Mouse (Mus musculus) bone marrow macrophage, adult 2 months (primary cell): ENCODE measurements at regions not wholly inside any gene's neighbourhood (a gene's known extent, or its start where the extent isn't known, plus 50 kb on each side); places are given as distances from the start of the nearest gene placed in this dataset.

Experiments used
- H3K27ac ChIP-seq: 2 replicates; pipeline ENCODE4 v1.5.1; 2012; ENCODE audit warnings: low read depth, low read length; ENCODE audit not compliant: insufficient read depth
- H3K4me1 ChIP-seq: 2 replicates; pipeline ENCODE4 v1.6.1; 2012; ENCODE audit warnings: low read length; ENCODE audit not compliant: control insufficient read depth, insufficient read depth
- H3K4me3 ChIP-seq: 2 replicates; pipeline ENCODE4 v1.5.1; 2012; ENCODE audit warnings: mild to moderate bottlenecking, low read length, moderate library complexity; ENCODE audit not compliant: insufficient read depth
- CTCF ChIP-seq: IDR thresholded peaks from 2 replicates; pipeline ENCODE4 v1.5.1; 2012; ENCODE audit warnings: low read depth, mild to moderate bottlenecking, low read length, moderate library complexity
- POLR2A ChIP-seq: IDR thresholded peaks from 2 replicates; pipeline ENCODE4 v1.6.1; 2012; ENCODE audit warnings: mild to moderate bottlenecking, low read depth, low read length, borderline replicate concordance

DNA sequence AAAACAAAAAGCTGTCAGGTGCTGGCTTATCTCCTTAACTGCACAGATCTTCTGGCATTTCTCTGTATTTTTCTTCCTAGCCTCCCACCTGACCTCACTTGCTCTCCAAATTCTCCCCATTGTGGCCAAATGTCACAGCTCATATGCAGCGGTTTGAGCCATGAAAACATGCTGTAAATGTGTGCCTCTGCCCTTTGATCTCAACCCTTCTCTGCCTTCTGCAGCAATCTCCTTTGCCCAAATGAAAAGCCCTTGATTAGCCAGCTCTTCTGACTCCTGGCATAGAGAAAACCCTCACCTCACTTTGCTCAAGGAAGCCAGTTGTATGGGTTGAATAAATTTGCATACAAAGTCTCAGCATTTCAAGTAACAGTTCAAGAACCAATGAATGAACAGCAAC is 546.1 kb upstream of the Mgmt start:
- no peak for TF ChIP-seq POLR2A
- TF ChIP-seq CTCF: no peak
- Histone ChIP-seq H3K4me3 (no peak overlapping the region), H3K27ac (no peak overlapping the region), H3K4me1 (no peaks in the 10 kb centered on the region)

DNA sequence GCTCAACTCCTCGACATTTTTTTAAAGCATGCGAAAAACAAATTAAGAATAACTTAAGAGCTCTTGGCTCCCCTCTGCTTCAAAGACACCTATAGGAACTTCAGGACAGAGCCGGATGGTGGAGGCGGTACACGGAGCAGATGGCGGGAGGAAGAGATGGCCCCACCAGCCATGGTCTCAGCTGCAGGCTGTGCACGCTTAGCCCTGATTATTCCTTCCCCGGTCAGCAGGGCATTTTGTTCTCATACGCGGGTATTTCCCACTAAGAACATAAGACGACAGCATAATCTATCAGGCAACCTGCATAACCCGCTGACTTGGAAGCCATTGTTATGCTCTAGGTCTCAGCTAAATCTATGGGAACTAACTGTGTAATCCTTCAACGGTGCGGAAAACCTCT is 544.8 kb upstream of the Mgmt start:
- Histone ChIP-seq H3K4me1 (no peaks in the 10 kb centered on the region), H3K4me3 (no peak overlapping the region), H3K27ac (no peak overlapping the region)
- TF ChIP-seq CTCF: no peak
- TF ChIP-seq POLR2A: no peak

DNA sequence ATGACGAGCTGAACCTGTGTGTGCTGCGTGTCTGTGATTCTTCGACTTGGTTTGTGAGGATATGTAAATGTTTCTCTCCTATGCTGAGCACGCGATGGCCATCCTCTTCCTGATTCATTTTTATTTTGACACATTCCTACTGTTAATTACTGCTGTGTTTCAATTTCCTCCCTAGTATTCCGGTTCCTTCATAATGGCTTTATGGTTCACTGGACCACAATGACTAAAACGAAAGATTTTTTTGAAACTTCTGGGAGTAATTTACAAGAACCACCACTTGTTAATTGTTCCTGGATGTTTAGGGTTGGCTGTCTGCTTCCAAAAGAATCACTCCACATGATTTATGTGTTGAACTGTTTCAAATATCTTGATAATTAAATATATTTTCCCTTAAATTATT is 537.4 kb upstream of the Mgmt start:
- no peaks in the 10 kb centered on the region for H3K4me1 ChIP-seq
- TF ChIP-seq CTCF (no peak), POLR2A (no peak)
- no peak overlapping the region for H3K27ac ChIP-seq
- H3K4me3 ChIP-seq: no peak overlapping the region

DNA sequence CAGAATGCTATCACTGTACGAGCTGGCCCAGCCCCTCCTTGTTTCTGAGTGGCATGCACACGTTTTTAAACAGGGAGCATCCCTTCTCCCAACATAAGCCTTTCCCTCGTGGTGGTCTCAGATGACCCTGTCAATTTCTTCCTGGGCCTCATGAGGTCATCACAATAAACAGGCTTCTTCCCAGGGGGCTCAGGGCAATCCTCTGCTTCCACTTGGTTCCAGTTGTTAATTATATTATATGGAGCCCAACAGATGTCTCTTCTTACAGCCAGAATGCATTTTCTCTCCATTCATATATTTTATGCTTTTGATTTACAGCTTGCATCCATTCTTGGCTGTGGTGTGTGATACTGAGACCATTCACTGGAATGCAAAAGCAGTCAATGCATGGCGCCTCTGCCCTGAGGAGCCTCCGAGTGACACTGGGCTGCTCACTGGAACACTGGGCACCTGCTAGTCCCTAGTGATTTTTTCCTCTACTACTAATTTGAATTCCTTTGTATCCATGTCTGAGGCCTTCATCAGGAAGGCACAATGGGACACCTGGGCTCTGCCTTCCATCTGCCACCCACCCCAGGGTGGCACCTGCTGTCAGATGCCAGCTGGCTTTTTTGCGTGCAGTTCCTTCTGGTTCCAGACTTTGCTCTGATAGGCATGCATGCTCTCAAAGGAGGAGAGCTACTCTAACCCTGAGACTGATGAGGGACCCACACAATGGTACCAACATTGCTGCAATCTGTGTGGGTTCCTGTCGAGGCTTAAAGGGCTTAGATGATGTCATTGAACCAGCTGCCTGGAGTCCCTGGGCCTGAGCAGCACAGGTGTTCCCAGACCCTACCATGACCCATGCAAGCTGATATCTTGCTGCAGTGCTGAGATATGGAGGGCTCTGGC is 528.8 kb upstream of the Mgmt start:
- Histone ChIP-seq H3K4me3 (no peak overlapping the region), H3K27ac (no peak overlapping the region), H3K4me1 (no peaks in the 10 kb centered on the region)
- no peak for TF ChIP-seq CTCF
- no peak for TF ChIP-seq POLR2A

DNA sequence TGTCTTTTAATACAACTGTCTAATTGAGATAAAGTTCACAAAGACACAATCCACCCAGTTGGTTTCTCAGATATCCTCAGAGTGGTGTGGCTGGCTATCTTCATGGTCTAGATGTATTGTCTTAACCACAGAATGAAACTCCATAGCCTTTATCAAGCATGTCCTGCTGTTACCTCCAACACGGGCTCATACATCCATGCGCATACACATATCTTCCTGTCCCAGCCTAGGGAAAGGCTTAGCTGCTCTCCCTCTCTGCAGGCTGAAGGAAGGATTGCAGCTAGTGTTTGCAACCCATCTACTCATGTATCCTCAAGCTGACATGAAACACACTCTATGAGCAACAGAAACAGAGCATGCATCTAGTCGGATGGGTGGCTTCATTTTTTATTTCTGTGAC is 517.2 kb upstream of the Mgmt start:
- Histone ChIP-seq H3K4me3 (no peak overlapping the region), H3K4me1 (no peaks in the 10 kb centered on the region), H3K27ac (no peak overlapping the region)
- TF ChIP-seq CTCF (no peak), POLR2A (no peak)

DNA sequence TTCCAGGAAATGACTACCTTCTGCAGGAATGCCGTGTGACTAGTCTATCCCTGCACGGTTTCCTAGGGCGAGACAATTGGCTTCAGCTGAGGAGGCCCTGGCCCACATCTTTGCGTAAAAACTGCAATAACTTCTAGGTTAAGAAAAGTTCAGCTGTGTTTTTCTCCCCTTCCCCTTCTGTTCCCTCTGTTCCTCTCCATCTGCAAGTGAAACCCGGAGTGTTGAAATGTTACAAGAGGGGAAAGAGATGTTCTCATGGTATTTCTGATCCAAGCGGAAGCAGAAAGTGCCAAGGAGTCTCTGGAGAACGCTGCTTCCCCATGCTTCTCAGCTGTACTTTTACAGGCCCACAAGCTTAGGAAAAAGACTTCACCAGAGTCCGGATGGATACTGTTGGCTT is 516.7 kb upstream of the Mgmt start:
- no peak overlapping the region for H3K27ac ChIP-seq
- TF ChIP-seq POLR2A: no peak
- H3K4me1 ChIP-seq: no peaks in the 10 kb centered on the region
- no peak overlapping the region for H3K4me3 ChIP-seq

DNA sequence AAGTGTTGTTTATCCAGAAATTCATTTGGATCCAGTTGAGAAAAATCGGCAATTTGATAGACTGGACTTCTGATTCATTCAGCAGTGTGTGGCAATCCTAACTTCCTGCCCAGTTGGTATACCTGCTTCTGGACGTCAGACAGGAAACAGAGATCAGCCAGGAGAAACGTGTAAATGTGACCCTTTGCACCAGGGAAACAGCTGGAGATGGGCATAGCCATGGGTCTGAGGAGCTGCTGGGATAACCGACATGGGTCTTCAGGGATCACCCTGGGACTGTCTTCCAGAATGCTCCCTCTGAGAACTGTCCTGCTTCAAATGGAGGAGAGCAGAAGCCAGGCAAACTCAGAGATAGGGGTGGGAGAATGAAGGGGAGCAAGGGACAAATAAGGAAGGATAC is 516.1 kb upstream of the Mgmt start:
- H3K27ac ChIP-seq: no peak overlapping the region

DNA sequence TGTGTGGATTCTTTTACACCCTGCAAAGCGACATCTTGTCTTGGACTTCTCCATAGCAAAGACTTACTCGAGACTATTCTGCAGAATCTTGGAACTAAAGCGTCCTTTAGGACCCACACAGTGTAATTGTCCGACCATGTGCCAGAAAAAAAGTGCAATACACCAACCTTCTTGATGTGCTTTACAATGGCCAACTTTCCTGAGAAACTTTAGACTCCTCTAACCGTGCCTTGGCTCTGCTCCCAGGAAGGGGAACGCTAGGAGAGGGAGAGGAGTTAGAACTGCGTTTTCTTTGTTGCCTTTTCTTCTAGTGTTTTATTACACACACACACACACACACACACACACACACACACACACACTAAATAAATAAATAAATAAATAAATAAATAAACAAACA is 515.1 kb upstream of the Mgmt start:
- Histone ChIP-seq H3K4me3 (no peak overlapping the region), H3K4me1 (no peaks in the 10 kb centered on the region), H3K27ac (no peak overlapping the region)
- TF ChIP-seq CTCF (no peak), POLR2A (no peak)

More for the DNA sequence above, 516.1 kb upstream of the Mgmt start:
- no peak overlapping the region for H3K4me3 ChIP-seq
- H3K4me1 ChIP-seq: no peaks in the 10 kb centered on the region
- no peak for TF ChIP-seq CTCF
- TF ChIP-seq POLR2A: no peak

DNA sequence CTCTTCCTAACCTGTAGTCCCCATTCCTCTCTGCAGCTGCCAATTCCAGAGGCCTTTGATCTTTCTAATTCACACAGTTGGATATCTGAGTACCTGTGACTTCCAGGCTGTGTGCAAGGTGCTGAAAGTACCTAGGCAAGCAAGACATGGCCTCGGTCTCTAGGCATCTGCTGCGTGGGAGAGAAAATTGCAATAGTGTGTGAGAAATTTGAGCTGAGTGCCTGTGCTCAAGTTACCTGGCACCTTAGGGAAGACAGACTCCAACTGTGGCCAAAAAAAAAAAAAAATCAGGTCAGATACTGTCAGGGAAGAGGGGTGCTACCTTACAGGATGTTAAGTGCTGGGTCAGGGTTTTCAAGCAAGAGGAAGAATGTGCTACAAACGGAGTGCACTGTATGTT is 514.7 kb upstream of the Mgmt start:
- no peak overlapping the region for H3K27ac ChIP-seq
- no peak for TF ChIP-seq CTCF
- no peak overlapping the region for H3K4me3 ChIP-seq
- H3K4me1 ChIP-seq: no peaks in the 10 kb centered on the region

DNA sequence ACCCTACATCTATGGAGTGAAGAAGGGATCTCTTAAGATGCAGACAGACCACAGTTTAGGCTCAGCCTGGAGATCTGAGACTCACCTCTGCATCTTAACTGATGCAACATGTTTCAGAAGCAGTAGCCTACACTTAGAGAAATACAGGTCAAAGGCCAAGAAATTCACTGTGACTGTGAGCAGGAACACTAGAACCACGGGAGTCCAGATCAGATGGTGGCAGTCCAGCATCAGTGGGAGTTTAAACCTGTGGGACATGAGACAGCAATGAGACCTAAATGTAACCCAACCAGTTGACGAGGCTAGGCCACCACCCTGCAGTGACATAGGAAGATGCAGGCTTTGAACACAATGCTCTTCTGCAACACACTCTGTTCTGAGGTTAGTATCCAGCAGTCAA is 511.1 kb upstream of the Mgmt start:
- TF ChIP-seq CTCF (no peak), POLR2A (no peak)
- H3K4me3 ChIP-seq: no peak overlapping the region
- H3K4me1 ChIP-seq: no peaks in the 10 kb centered on the region
- H3K27ac ChIP-seq: no peak overlapping the region

DNA sequence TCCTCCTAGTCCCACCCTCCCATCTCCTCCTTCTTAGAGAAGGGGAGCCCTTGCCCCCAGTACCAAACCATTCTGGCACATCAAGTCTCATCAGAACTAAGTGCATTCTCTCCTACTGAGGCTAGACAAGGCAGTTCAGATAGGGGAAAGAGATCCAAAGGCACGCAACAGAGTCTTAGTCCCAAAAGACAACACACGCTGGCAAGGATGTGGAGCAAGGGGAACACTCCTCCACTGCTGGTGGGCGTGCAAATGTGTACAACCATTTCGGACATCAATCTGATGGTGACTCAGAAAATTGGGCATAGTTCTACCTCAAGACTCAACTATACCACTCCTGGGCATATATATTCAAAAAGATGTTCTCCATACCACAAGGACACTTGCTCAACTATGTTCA is 506.7 kb upstream of the Mgmt start:
- Histone ChIP-seq H3K27ac (no peak overlapping the region), H3K4me3 (no peak overlapping the region), H3K4me1 (no peaks in the 10 kb centered on the region)
- no peak for TF ChIP-seq CTCF
- TF ChIP-seq POLR2A: no peak
